Mouse (Mus musculus) olfactory bulb, adult 2 months (tissue): ENCODE data around the gene Limch1. TPM values are rescaled to one million over a fixed set of nuclear protein-coding genes. Genes with fewer than 3 reads are reported as not detected.

Source experiments
- H3K27ac ChIP-seq: fragments of 200-500 bp; 2 replicates; pipeline ENCODE4 v1.5.1; 2012; ENCODE audit warnings: low read depth, low read length; ENCODE audit not compliant: insufficient read depth
- H3K4me1 ChIP-seq: fragments of 200-500 bp; 2 replicates; pipeline ENCODE4 v1.6.1; 2012; ENCODE audit warnings: low read length; ENCODE audit not compliant: control insufficient read depth, insufficient read depth
- H3K4me3 ChIP-seq: fragments of 200-500 bp; 2 replicates; pipeline ENCODE4 v1.5.1; 2012; ENCODE audit warnings: mild to moderate bottlenecking, low read depth, low read length, moderate library complexity; ENCODE audit not compliant: insufficient read depth
- CTCF ChIP-seq: fragments of 200-500 bp; IDR thresholded peaks from 2 replicates; pipeline ENCODE4 v1.5.1; 2012; ENCODE audit warnings: low read depth, mild to moderate bottlenecking, low read length, moderate library complexity; ENCODE audit not compliant: insufficient read depth
- POLR2A ChIP-seq: fragments of 200-500 bp; IDR thresholded peaks from 2 replicates; pipeline ENCODE4 v1.6.1; 2012; ENCODE audit warnings: mild to moderate bottlenecking, low read depth, low read length, moderate library complexity; ENCODE audit not compliant: insufficient read depth
- WGBS: fragments of 180-500 bp; shearing (Covaris S2); methylation state at CpG from one replicate; pipeline ENCODE4 v1.1.7; 2018; 5-methylcytosine and 5-hydroxymethylcytosine counted together
- polyA plus RNA-seq: library from polyadenylated mRNA; stranded (reverse); fragments of >200 nt; gene quantifications from 2 replicates; pipeline ENCODE4 v1.2.4, GENCODE M21; 2012; ENCODE audit warnings: low replicate concordance; ENCODE audit not compliant: missing spikeins, insufficient read depth, insufficient read length

Limch1 gene
- polyA plus RNA-seq, 1 experiment: not detected

DNA sequence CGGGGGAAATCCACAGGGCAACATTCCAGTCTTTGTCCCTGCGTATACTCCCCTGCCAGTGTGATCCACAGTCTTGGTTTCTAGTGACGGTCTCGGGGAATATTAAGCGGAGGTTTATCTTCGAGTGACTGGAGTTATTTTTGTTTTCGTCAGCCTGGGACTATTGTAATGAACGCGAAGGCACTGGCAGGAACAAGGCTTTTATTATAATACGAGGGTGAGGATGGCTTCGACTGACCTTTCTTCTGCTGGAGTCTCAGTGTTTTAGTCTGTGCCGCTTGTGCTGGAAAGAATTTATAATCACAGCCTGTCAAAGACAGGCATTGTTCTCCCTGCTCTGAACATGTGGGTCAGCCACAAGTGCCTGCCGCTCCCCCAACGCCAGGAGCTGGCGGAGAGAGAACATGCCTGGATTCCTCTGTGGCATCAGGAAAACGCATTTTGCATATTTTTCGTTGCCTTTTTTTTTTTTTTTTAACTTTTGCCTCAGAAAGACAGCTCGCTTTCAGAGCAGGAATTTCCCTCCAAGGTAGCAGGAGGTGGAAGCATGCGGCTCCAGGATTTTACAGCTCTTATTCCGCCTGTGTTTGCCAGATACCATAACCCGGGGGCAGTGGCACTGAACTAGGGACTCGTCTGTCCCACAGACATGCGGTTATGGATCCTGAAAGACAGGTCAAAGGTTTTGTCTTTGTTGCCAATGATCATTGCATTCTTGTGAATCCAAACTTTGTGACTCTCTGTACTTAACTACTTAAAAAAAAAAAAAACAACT is 222.6 kb downstream of the Limch1 start:
- Histone ChIP-seq H3K4me3 (peak overlapping the region; percentile 32), H3K27ac (peak overlapping the region; percentile 83), H3K4me1 (peaks cover 17% of the 10 kb centered on the region)
- TF ChIP-seq POLR2A: no peak
- no peak for TF ChIP-seq CTCF
- 5% methylated on average over 23 of the region's 23 CpGs for WGBS

DNA sequence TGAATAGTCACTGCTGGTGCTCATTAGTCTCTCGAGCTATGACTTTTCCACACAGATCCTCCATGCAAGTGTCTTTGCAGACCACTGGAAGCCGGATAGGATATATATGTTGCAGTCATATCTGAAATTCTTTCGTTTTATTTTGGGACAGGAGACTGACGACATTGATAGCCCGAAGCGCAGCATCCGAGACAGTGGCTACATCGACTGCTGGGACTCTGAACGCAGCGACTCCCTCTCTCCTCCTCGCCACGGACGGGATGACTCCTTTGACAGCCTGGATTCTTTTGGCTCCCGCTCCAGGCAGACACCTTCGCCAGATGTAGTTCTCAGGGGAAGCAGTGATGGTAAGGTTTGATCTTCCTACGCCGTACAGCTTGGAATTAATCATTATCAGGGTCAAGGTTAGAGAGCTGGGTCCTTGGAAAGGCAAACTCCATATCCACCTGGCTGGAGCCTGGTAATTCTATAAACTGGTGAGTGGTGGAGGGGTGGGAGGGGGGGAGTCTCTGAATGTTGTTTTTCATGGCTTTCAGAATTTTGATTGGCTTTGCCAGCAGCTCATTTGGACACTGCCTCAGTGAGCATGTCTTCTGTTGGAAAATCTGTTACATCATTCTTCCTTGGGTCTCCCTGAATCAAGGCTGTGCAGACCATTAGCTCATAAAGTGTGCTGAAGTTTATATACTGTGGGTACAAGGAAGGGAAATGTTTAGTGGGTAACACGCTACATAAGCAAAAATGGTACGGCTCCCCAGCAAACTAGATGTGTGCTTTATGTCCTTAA is 223.5 kb downstream of the Limch1 start:
- Histone ChIP-seq H3K27ac (peak overlapping the region; percentile 61), H3K4me1 (peaks cover 17% of the 10 kb centered on the region), H3K4me3 (peak overlapping the region; percentile 49)
- WGBS: 56% methylated on average over 19 of the region's 19 CpGs
- TF ChIP-seq POLR2A: no peak
- TF ChIP-seq CTCF: no peak

DNA sequence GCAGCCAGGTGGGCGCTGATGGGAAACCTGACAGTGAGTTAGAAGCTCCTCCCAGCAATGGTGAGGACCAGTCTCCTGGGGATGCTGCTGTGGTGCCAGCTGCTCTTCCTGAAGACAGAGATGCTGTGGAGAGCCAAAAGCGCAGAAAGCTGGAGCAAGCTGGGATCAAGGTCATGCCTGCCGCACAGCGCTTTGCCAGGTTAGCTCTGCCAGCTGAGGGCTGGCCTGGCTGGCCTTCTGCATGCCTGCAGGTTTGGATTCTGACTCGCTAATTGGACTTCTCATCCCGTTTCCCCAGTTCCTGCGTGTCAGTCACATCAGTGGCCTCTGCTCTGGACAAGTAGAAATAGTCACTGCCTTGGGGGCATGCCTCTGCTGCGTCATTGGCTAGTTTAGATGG is 230.0 kb downstream of the Limch1 start:
- Histone ChIP-seq H3K4me1 (peaks cover 12% of the 10 kb centered on the region), H3K4me3 (no peak overlapping the region), H3K27ac (no peak overlapping the region)
- 79% methylated on average over 8 of the region's 8 CpGs for WGBS
- TF ChIP-seq CTCF (no peak), POLR2A (no peak)

DNA sequence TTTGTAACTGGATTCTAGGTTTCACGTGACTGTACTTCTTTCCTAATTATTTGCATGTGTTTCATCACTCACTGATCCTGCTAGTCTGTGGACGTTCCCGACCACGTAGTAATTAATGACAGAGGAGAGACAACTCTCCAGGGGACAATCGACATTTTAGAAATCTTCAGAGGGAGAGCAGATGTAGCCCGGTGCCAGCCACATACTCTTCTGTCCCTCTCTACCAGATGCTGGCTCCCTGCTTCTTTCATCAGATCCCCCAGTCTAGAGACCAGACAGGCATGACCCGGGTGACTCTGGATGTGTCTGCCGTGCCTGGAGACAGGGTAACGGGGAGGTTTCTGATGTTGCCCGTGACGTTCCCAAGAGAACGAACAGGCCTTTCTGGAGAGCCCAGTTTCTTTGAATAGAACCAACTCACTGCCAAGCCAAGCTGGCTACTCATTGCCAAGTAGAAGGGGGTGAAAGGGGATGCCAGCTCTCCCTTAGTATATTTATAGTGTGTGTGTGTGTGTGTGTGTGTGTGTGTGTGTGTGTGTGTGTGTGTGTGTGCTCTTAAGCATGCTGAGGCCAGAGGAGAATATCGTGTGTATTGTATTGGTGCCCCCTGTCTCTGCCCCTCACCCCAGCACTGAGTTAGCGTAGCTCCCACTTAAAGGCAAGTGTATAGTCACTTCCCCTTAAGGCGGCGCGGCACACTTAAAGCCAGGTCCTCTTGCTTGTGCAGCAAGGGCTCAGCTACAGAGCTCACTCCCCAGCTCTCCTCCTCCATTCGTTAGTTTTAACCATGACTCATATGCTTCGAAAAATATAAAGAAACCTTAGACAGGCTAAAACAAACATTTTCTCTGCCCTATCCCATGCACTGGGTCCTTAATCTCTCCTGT is 233.9 kb downstream of the Limch1 start:
- WGBS: 11% methylated on average over 19 of the region's 19 CpGs
- H3K4me1 ChIP-seq: peaks cover 11% of the 10 kb centered on the region
- peak overlapping the region; percentile 80 for H3K27ac ChIP-seq
- H3K4me3 ChIP-seq: peak overlapping the region; percentile 0; the same call in 1 of the 2 replicates
- TF ChIP-seq POLR2A (no peak), CTCF (no peak)

DNA sequence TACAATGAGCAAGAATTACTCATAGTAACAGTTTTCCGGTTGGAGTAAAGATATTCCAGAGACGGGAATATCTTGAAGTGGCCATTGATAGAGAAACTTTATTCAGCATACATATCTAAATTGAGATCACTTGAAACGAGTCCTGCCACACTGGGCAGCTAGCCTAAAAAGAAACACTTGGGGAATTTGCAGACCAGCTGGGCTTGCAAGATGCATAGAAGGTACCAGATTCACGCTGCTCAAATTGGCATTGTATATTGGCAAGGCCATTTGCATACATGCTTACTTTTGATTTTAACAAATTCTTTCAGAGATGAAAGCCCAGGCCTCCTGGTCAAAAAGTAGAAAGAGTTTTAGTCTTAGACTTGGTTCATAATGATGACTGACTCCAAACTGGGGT is 235.2 kb downstream of the Limch1 start:
- no peak overlapping the region for H3K4me3 ChIP-seq
- no peak overlapping the region for H3K27ac ChIP-seq
- WGBS: 77% methylated on average over 4 of the region's 4 CpGs
- TF ChIP-seq CTCF (no peak), POLR2A (no peak)
- H3K4me1 ChIP-seq: peaks cover 8% of the 10 kb centered on the region

DNA sequence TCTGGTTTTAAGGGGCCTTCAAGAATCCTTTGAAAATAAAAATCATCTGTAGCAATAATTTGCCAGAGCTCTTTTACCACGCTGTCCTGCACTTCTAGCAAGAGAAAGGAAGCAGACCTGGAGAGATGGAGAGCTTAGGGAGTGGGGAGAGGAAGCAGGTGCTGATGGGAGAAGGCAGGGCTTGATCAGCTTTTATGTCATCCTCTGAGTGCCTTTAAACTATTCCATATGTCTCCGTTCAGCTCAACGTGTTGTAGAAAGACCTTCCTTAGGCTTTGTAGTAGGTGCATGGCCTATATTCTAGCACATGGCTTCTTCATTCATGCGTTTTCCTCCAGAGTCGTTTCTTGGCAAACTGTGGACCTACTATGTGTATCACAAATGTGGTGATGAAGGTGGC is 237.5 kb downstream of the Limch1 start:
- WGBS: 91% methylated on average over 5 of the region's 5 CpGs
- Histone ChIP-seq H3K4me3 (no peak overlapping the region), H3K27ac (no peak overlapping the region), H3K4me1 (peaks cover 14% of the 10 kb centered on the region)
- TF ChIP-seq POLR2A (no peak), CTCF (no peak)

DNA sequence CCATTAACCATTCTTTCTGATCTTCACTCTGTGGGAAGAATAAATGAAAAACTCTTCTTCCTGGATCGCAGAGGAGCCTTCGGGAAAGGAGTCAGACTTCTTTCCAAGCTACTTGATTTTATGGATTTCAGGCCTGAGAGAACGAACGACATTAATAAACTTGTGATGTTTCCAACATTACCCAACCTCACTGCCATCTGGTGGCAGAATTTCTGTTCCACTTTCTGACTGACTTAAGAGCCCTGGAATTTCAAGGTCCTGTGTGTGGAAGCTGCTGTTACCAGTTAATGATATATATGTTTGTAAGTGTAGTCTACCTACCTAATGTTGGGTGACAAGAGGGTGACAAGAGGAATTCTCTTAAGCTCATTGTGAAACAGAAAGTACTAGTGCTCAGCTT is 243.3 kb downstream of the Limch1 start:
- H3K27ac ChIP-seq: no peak overlapping the region
- TF ChIP-seq POLR2A (no peak), CTCF (no peak)
- WGBS: 51% methylated on average over 4 of the region's 4 CpGs
- peaks cover 11% of the 10 kb centered on the region for H3K4me1 ChIP-seq
- H3K4me3 ChIP-seq: no peak overlapping the region

DNA sequence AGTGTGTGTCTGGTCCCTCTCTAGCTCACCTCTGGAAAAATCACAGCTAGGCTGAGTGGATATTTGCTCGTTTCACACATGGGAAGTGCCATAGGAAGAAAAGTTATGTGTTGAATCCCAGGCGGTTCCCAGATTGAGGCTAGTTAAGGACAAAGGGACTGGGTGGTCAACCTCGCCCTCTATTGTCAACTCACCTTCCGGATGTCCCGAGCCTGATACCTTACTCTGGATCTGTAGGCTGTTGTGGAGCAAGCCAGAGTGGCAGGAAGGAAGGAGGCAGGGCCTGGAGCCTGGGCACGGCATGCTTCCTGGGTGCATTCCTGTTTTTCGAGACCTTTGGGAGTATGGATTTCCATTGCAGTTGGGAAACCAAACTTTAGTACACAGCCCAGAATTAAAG is 243.9 kb downstream of the Limch1 start:
- no peak for TF ChIP-seq CTCF
- TF ChIP-seq POLR2A: no peak
- no peak overlapping the region for H3K27ac ChIP-seq
- WGBS: 85% methylated on average over 7 of the region's 7 CpGs

More for the DNA sequence above, 243.9 kb downstream of the Limch1 start:
- Histone ChIP-seq H3K4me1 (peaks cover 10% of the 10 kb centered on the region), H3K4me3 (no peak overlapping the region)
